Mouse (Mus musculus) heart, adult 11 months (tissue): ENCODE results near the gene Nebl.
"Not testable (repeated sequence)": the region's sequence is repeated elsewhere in the genome, so short reads cannot be mapped to it uniquely, and the experiment has no call there.

Experiments used
- DNase-seq: peaks from one replicate; pipeline ENCODE4 v3.0.0; 2022

Gene Nebl

GRCm38 (mm10) chr2:17391389-17391788 is 339.9 kb downstream of the Nebl start:
- DNase-seq: no peak

GRCm38 (mm10) chr2:17390513-17391200 is 340.6 kb downstream of the Nebl start:
- no peak for DNase-seq

- no peak for DNase-seq
These were observed 341.4 kb downstream of the Nebl start for GRCm38 (mm10) chr2:17389886-17390285.

GRCm38 (mm10) chr2:17389379-17389778 is 341.9 kb downstream of the Nebl start:
- DNase-seq: no peak

- no peak for DNase-seq
These were observed 349.0 kb downstream of the Nebl start for GRCm38 (mm10) chr2:17382227-17382626.

GRCm38 (mm10) chr2:17375916-17376315 is 355.3 kb downstream of the Nebl start:
- no peak for DNase-seq

GRCm38 (mm10) chr2:17365671-17366070 is 365.6 kb downstream of the Nebl start:
- DNase-seq: no peak

- DNase-seq: no peak
These were observed 366.2 kb downstream of the Nebl start for GRCm38 (mm10) chr2:17364971-17365548.

- no peak for DNase-seq
These were observed 367.7 kb downstream of the Nebl start for GRCm38 (mm10) chr2:17363337-17364216.

GRCm38 (mm10) chr2:17362181-17362580 is 369.1 kb downstream of the Nebl start:
- no peak for DNase-seq

- DNase-seq: no peak
These were observed 386.6 kb downstream of the Nebl start for GRCm38 (mm10) chr2:17344643-17345042.

GRCm38 (mm10) chr2:17335451-17335850 is 395.8 kb downstream of the Nebl start:
- DNase-seq: peak; percentile 94

- DNase-seq: no peak
These were observed 404.7 kb downstream of the Nebl start for GRCm38 (mm10) chr2:17326590-17326989.

- peak; percentile 96 for DNase-seq
These were observed 414.4 kb downstream of the Nebl start for GRCm38 (mm10) chr2:17316850-17317249.

- peak; percentile 14 for DNase-seq
These were observed 429.9 kb downstream of the Nebl start for GRCm38 (mm10) chr2:17301379-17301778.

GRCm38 (mm10) chr2:17297496-17297895 is 433.8 kb downstream of the Nebl start:
- DNase-seq: no peak

- not testable (repeated sequence) for DNase-seq
These were observed 436.0 kb downstream of the Nebl start for GRCm38 (mm10) chr2:17295257-17295656.
